Mouse (Mus musculus) E14TG2a.4 (cell line): ENCODE results near the gene Dennd4a.
A peak's percentile ranks its signal among the peaks of the same experiment; 100 is the strongest.

Experiments
- H3K27me3 ChIP-seq: 2 replicates; pipeline ENCODE4 v1.6.1; 2014; ENCODE audit warnings: low read length, control low read depth; ENCODE audit not compliant: insufficient read depth
- H3K36me3 ChIP-seq: 2 replicates; pipeline ENCODE4 v1.6.1; 2014; ENCODE audit warnings: low read length, control low read depth; ENCODE audit not compliant: insufficient read depth
- H3K4me1 ChIP-seq: replicated peaks from 2 replicates; pipeline ENCODE4 v1.6.1; 2014; ENCODE audit warnings: low read depth, low read length, control low read depth
- H3K4me3 ChIP-seq: replicated peaks from 2 replicates; pipeline ENCODE4 v1.5.1; 2014; ENCODE audit warnings: mild to moderate bottlenecking, low read length
- H3K9me3 ChIP-seq: 2 replicates; pipeline ENCODE4 v1.6.1; 2014; ENCODE audit warnings: low read length, control low read depth
- CTCF ChIP-seq: conservative IDR thresholded peaks from 2 replicates; pipeline ENCODE4 v1.5.1; 2014; ENCODE audit warnings: low read length
- NANOG ChIP-seq: IDR thresholded peaks from 2 replicates; pipeline ENCODE4 v1.6.1; 2014; ENCODE audit warnings: borderline replicate concordance, low read length, mixed read lengths
- POU5F1 ChIP-seq: IDR thresholded peaks from 2 replicates; pipeline ENCODE4 v1.6.1; 2014; ENCODE audit warnings: low read length, borderline replicate concordance

The Dennd4a gene

GRCm38 (mm10) chr9:64830641-64831040 lies 19.5 kb downstream of the Dennd4a start:
- TF ChIP-seq CTCF (no peak), NANOG (no peak), POU5F1 (no peak)
- H3K4me1 ChIP-seq = no peaks in the 10 kb centered on the region
- H3K27me3 ChIP-seq = no peaks in the 10 kb centered on the region
- no peak overlapping the region for H3K4me3 ChIP-seq
- no peaks in the 10 kb centered on the region for H3K9me3 ChIP-seq
- H3K36me3 ChIP-seq = no peaks in the 10 kb centered on the region

GRCm38 (mm10) chr9:64831760-64832159 lies 20.6 kb downstream of the Dennd4a start:
- no peak for TF ChIP-seq CTCF
- TF ChIP-seq NANOG = no peak
- no peak for TF ChIP-seq POU5F1
- no peak overlapping the region for H3K4me3 ChIP-seq
- H3K36me3 ChIP-seq = no peaks in the 10 kb centered on the region
- no peaks in the 10 kb centered on the region for H3K9me3 ChIP-seq
- no peaks in the 10 kb centered on the region for H3K27me3 ChIP-seq
- H3K4me1 ChIP-seq = no peaks in the 10 kb centered on the region

DNA sequence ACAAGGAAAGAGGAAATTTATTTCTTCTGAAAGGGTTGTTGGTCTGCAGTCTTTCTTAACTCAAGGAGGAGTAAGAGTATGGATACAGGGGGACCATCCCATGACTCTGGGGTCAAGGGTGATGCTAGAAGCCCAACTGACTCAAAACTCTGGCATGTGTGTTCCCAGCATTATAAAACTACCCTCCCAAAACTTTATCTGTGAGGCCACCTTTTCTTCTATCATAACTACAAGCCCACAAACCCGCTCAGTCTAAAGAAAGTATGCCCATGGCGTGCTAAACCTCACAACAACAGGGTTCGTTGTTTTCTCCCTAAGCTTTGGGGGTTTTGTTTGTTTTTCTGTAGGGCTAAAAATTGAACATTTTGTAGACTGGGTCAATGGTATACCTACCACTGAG lies 23.3 kb downstream of the Dennd4a start:
- H3K4me1 ChIP-seq = no peaks in the 10 kb centered on the region
- TF ChIP-seq NANOG = no peak
- TF ChIP-seq CTCF = no peak
- no peak for TF ChIP-seq POU5F1
- no peak overlapping the region for H3K4me3 ChIP-seq
- H3K27me3 ChIP-seq = no peaks in the 10 kb centered on the region
- H3K36me3 ChIP-seq = no peaks in the 10 kb centered on the region
- no peaks in the 10 kb centered on the region for H3K9me3 ChIP-seq

DNA sequence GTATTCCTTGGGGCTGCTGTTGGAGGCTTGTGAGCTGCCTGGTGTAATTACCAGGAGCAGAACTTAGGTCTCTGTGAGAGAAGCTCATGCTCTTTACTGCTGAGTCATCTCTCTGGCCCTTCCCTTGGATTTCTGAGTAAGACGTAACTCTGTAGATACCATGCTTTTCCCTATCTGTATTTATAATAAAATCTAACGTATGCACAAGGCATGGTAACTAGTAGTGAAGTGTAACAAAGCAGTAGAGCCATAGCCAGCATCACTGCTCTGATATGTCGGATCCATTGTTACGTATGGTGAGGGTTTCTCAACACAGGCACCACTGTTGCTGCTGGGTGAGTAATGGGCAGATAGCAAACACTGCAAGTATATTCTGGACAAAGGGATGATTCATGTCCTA lies 34.2 kb downstream of the Dennd4a start:
- no peak overlapping the region for H3K4me3 ChIP-seq
- H3K9me3 ChIP-seq = no peaks in the 10 kb centered on the region
- H3K4me1 ChIP-seq = no peaks in the 10 kb centered on the region
- no peaks in the 10 kb centered on the region for H3K36me3 ChIP-seq
- TF ChIP-seq CTCF (no peak), NANOG (no peak), POU5F1 (no peak)
- H3K27me3 ChIP-seq = no peaks in the 10 kb centered on the region

- Histone ChIP-seq H3K9me3 (no peaks in the 10 kb centered on the region), H3K4me1 (no peaks in the 10 kb centered on the region), H3K4me3 (no peak overlapping the region), H3K36me3 (no peaks in the 10 kb centered on the region), H3K27me3 (no peaks in the 10 kb centered on the region)
- TF ChIP-seq NANOG = no peak
- TF ChIP-seq CTCF = no peak
- TF ChIP-seq POU5F1 = no peak
These were observed 38.4 kb downstream of the Dennd4a start for GRCm38 (mm10) chr9:64849548-64849947.

DNA sequence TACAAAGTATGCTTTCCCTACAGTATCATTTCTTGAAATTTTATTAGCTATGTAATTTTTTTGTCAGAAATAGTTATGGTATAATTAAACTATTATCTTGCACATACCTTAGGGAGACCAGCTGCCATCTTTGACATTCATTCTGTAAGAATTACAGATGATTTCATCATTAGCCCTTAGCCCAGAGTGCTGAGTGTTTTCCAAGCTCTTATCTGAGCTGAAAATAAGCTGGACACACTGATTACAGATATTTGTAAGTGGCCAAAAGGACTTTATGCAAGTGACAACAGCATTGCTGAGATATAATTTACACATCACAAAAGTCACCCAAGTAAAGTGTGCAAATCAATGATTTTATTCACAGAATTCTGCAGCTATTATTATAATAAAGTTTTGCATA lies 48.9 kb downstream of the Dennd4a start:
- Histone ChIP-seq H3K4me3 (no peak overlapping the region), H3K9me3 (no peaks in the 10 kb centered on the region), H3K36me3 (no peaks in the 10 kb centered on the region), H3K4me1 (no peaks in the 10 kb centered on the region), H3K27me3 (no peaks in the 10 kb centered on the region)
- TF ChIP-seq CTCF (no peak), NANOG (no peak), POU5F1 (no peak)

- no peaks in the 10 kb centered on the region for H3K9me3 ChIP-seq
- TF ChIP-seq NANOG (no peak), POU5F1 (no peak), CTCF (peak; percentile 43)
- H3K4me3 ChIP-seq = no peak overlapping the region
- H3K36me3 ChIP-seq = no peaks in the 10 kb centered on the region
- H3K4me1 ChIP-seq = no peaks in the 10 kb centered on the region
- no peaks in the 10 kb centered on the region for H3K27me3 ChIP-seq
These were observed 51.5 kb downstream of the Dennd4a start for GRCm38 (mm10) chr9:64862687-64863086.

DNA sequence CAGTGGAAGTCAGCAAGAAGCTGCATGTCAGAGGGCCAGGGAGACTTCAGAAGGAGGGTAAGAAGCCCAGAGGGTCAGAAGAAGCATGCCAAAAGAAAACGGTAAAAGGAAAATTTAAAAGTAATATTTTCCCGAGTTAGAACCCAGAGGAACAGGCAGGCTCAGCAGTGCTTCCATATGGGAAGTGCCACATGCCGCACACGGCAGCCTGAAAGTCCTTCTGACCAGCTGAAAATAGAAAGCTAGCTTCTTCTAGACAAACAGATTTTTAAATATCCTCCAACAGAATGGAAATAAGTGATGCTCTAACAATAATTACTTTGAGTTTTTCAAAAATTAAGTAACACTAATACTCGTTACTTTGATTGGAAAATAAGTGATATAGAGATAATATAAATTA lies 74.9 kb downstream of the Dennd4a start:
- no peaks in the 10 kb centered on the region for H3K4me1 ChIP-seq
- H3K9me3 ChIP-seq = no peaks in the 10 kb centered on the region
- H3K4me3 ChIP-seq = no peak overlapping the region
- no peaks in the 10 kb centered on the region for H3K36me3 ChIP-seq
- TF ChIP-seq NANOG (no peak), POU5F1 (no peak), CTCF (no peak)
- no peaks in the 10 kb centered on the region for H3K27me3 ChIP-seq

- Histone ChIP-seq H3K36me3 (peaks cover 9% of the 10 kb centered on the region), H3K4me1 (peaks cover 4% of the 10 kb centered on the region), H3K27me3 (no peaks in the 10 kb centered on the region), H3K9me3 (no peaks in the 10 kb centered on the region), H3K4me3 (no peak overlapping the region)
- TF ChIP-seq POU5F1 (no peak), CTCF (no peak), NANOG (no peak)
These were observed 85.5 kb downstream of the Dennd4a start for GRCm38 (mm10) chr9:64896605-64897004.
